Mouse (Mus musculus): ENCODE data around the gene Lcn10.

- no peak; the same call in 1 of the 2 replicates for TF ChIP-seq CTCF (conservative IDR thresholded peaks at IDR 0.05; ENCODE audit: insufficient read depth, insufficient read length, low read depth, low read length)
- no peak for TF ChIP-seq POLR2A (IDR thresholded peaks at IDR 0.05; ENCODE audit: low read depth, low read length)
Measured at GRCm38 (mm10) chr2:25708121-25708520, 25.6 kb downstream of the Lcn10 start.

Measured in kidney, adult 2 months (tissue).